Mouse (Mus musculus) heart, embryonic 14.5 days (tissue): ENCODE data around the gene Camta1. TPM values are rescaled to one million over a fixed set of nuclear protein-coding genes. Genes with fewer than 3 reads are reported as not detected.

Experiments
- ATAC-seq: fragments of 200-750 bp; cut with Nextera tagmentation; 2 replicates; pipeline ENCODE4 v1.8.0; 2017; ENCODE audit warnings: low read depth, moderate TSS enrichment; ENCODE audit not compliant: insufficient number of reproducible peaks, insufficient read depth, low FRiP score
- H3K27ac ChIP-seq, 2 experiments: fragments of 200-500 bp in 1 of 2; fragments of 300-500 bp in 1 of 2; sonication (generic) in 1 of 2; replicated peaks in 1 of 2; 2 replicates each; pipeline ENCODE4 v1.5.1; 2012 to 2014; ENCODE audit warnings: low read depth in 2 of 2, low read length in 2 of 2, control low read depth in 1 of 2, mild to moderate bottlenecking in 1 of 2, mixed read lengths in 1 of 2; ENCODE audit not compliant: control insufficient read depth in 1 of 2, insufficient read depth in 1 of 2
- H3K27me3 ChIP-seq: fragments of 300-500 bp; sonication (generic); 2 replicates; pipeline ENCODE4 v1.6.1; 2014; ENCODE audit warnings: mild to moderate bottlenecking, low read length, control low read depth; ENCODE audit not compliant: control insufficient read depth, insufficient read depth
- H3K36me3 ChIP-seq: fragments of 300-500 bp; sonication (generic); 2 replicates; pipeline ENCODE4 v1.6.1; 2014; ENCODE audit warnings: mild to moderate bottlenecking, control low read depth, low read length, mixed read lengths; ENCODE audit not compliant: control insufficient read depth, insufficient read depth
- H3K4me1 ChIP-seq, 2 experiments: fragments of 200-500 bp in 1 of 2; fragments of 300-500 bp in 1 of 2; sonication (generic) in 1 of 2; 2 replicates each; pipeline ENCODE4 v1.6.1; 2012 to 2014; ENCODE audit warnings: low read length in 2 of 2, control low read depth in 1 of 2, mixed read lengths in 1 of 2; ENCODE audit not compliant: control insufficient read depth in 2 of 2, insufficient read depth in 2 of 2
- H3K4me2 ChIP-seq: fragments of 300-500 bp; sonication (generic); 2 replicates; pipeline ENCODE4 v1.6.1; 2014; ENCODE audit warnings: mild to moderate bottlenecking, low read length
- H3K4me3 ChIP-seq, 2 experiments: fragments of 200-500 bp in 1 of 2; fragments of 300-500 bp in 1 of 2; sonication (generic) in 1 of 2; 2 replicates each; pipeline ENCODE4 v1.5.1; 2012 to 2014; ENCODE audit warnings: low read length in 2 of 2, mild to moderate bottlenecking in 2 of 2, control low read depth in 1 of 2, low read depth in 1 of 2, moderate library complexity in 1 of 2; ENCODE audit not compliant: control insufficient read depth in 1 of 2, insufficient read depth in 1 of 2
- H3K9ac ChIP-seq: fragments of 300-500 bp; sonication (generic); 2 replicates; pipeline ENCODE4 v1.6.1; 2014; ENCODE audit warnings: mild to moderate bottlenecking, low read length
- H3K9me3 ChIP-seq: fragments of 300-500 bp; sonication (generic); 2 replicates; pipeline ENCODE4 v1.6.1; 2016; ENCODE audit warnings: low read length, control low read depth; ENCODE audit not compliant: control insufficient read depth
- WGBS: fragments of 180-500 bp; shearing (Covaris S2); extraction: QIAGEN DNeasy Blood & Tissue Kit; methylation state at CpG from one replicate; pipeline ENCODE4 v1.1.7; 2014; 5-methylcytosine and 5-hydroxymethylcytosine counted together
- polyA plus RNA-seq: library from polyadenylated mRNA; unstranded; fragments of >200 nt; fragmentation: Nextera tagmentation; extraction: Ambion mirVana; gene quantifications from 2 replicates; pipeline ENCODE4 v1.2.1, GENCODE M21; 2014

The Camta1 gene
- polyA plus RNA-seq, 1 experiment from 2014 or later, result 150 TPM

GRCm38 (mm10) chr4:151632321-151632720 is 229.4 kb downstream of the Camta1 start:
- Histone ChIP-seq H3K27me3 (no peaks in the 10 kb centered on the region), H3K9ac (no peak overlapping the region), H3K4me2 (no peak overlapping the region), H3K9me3 (peaks cover 4% of the 10 kb centered on the region; the same call in 1 of the 2 replicates), H3K4me3 (no peak overlapping the region), H3K27ac (no peak overlapping the region), H3K36me3 (no peaks in the 10 kb centered on the region), H3K4me1 (peaks cover 8 to 15% of the 10 kb centered on the region in 2 experiments)
- ATAC-seq, result no peak
- WGBS, result 62% methylated on average over 6 of the region's 6 CpGs

GRCm38 (mm10) chr4:151630664-151631063 is 231.0 kb downstream of the Camta1 start:
- no peak overlapping the region for H3K4me2 ChIP-seq
- WGBS, result 62% methylated on average over 10 of the region's 10 CpGs
- no peak overlapping the region for H3K4me3 ChIP-seq
- peaks cover 4% of the 10 kb centered on the region; the same call in 1 of the 2 replicates for H3K9me3 ChIP-seq
- no peak overlapping the region for H3K27ac ChIP-seq
- H3K36me3 ChIP-seq, result no peaks in the 10 kb centered on the region
- H3K4me1 ChIP-seq, result peaks cover 6 to 13% of the 10 kb centered on the region in 2 experiments; a peak in 3 of 4 replicates
- H3K9ac ChIP-seq, result no peak overlapping the region
- no peaks in the 10 kb centered on the region for H3K27me3 ChIP-seq
- ATAC-seq, result no peak

DNA sequence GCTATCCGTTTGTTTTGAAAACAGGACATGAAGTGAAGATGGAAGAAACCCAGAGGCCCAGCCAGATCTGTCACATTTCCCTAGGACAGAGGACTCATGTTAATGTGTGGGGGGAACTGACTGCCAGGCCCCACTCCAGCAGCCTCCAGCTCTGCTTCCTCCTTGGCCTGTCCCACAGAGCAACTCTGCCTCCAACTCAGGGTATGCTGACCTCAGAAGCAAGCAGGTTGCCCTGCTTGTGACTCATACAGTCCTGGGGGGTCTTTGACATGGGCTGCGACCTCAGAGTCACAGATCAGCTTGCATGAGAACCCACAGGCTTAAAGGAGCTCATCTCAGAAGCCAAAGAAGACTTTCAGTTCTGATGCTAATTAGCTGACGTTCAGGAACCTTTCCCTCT is 231.4 kb downstream of the Camta1 start:
- no peak for ATAC-seq
- no peak overlapping the region for H3K27ac ChIP-seq
- WGBS, result 53% methylated on average over 3 of the region's 3 CpGs

GRCm38 (mm10) chr4:151619541-151620016 is 242.1 kb downstream of the Camta1 start:
- Histone ChIP-seq H3K36me3 (no peaks in the 10 kb centered on the region), H3K9me3 (peaks cover 15% of the 10 kb centered on the region), H3K9ac (no peak overlapping the region), H3K4me1 (no peaks in the 10 kb centered on the region), H3K27ac (no peak overlapping the region), H3K4me3 (no peak overlapping the region), H3K27me3 (no peaks in the 10 kb centered on the region), H3K4me2 (no peak overlapping the region)
- WGBS, result 57% methylated on average over 14 of the region's 14 CpGs
- ATAC-seq, result no peak

More for the DNA sequence above, 231.4 kb downstream of the Camta1 start:
- Histone ChIP-seq H3K4me3 (no peak overlapping the region), H3K9ac (no peak overlapping the region), H3K9me3 (peaks cover 4% of the 10 kb centered on the region; the same call in 1 of the 2 replicates), H3K27me3 (no peaks in the 10 kb centered on the region), H3K36me3 (no peaks in the 10 kb centered on the region), H3K4me2 (no peak overlapping the region), H3K4me1 (peaks cover 5 to 12% of the 10 kb centered on the region in 2 experiments; a peak in 3 of 4 replicates)

GRCm38 (mm10) chr4:151618420-151619310 is 243.0 kb downstream of the Camta1 start:
- no peak overlapping the region for H3K9ac ChIP-seq
- no peak overlapping the region for H3K27ac ChIP-seq
- no peak; the same call in 1 of the 2 replicates for ATAC-seq
- no peaks in the 10 kb centered on the region for H3K36me3 ChIP-seq
- H3K27me3 ChIP-seq, result no peaks in the 10 kb centered on the region
- no peaks in the 10 kb centered on the region for H3K4me1 ChIP-seq
- no peak overlapping the region for H3K4me2 ChIP-seq
- peaks cover 22% of the 10 kb centered on the region for H3K9me3 ChIP-seq
- WGBS, result 52% methylated on average over 21 of the region's 21 CpGs
- no peak overlapping the region for H3K4me3 ChIP-seq

GRCm38 (mm10) chr4:151611621-151612020 is 250.1 kb downstream of the Camta1 start:
- WGBS, result 78% methylated on average over 6 of the region's 6 CpGs
- Histone ChIP-seq H3K27me3 (no peaks in the 10 kb centered on the region), H3K9me3 (peaks cover 25% of the 10 kb centered on the region), H3K27ac (no peak overlapping the region), H3K4me2 (no peak overlapping the region), H3K9ac (no peak overlapping the region), H3K4me3 (no peak overlapping the region), H3K36me3 (no peaks in the 10 kb centered on the region), H3K4me1 (no peaks in the 10 kb centered on the region)
- ATAC-seq, result no peak

- Histone ChIP-seq H3K36me3 (no peaks in the 10 kb centered on the region), H3K27ac (no peak overlapping the region), H3K27me3 (no peaks in the 10 kb centered on the region), H3K4me1 (no peaks in the 10 kb centered on the region), H3K4me2 (no peak overlapping the region), H3K9me3 (peaks cover 16% of the 10 kb centered on the region), H3K9ac (no peak overlapping the region), H3K4me3 (no peak overlapping the region)
- no peak for ATAC-seq
- 21% methylated on average over 8 of the region's 8 CpGs for WGBS
These were observed 251.4 kb downstream of the Camta1 start for GRCm38 (mm10) chr4:151610266-151610665.
